Mouse (Mus musculus) small intestine, adult 2 months (tissue): Measurements from ENCODE around the gene Hba-a1.
"Not testable (repeated sequence)": the region's sequence is repeated elsewhere in the genome, so short reads cannot be mapped to it uniquely, and the experiment has no call there.

Experiments used
- CTCF ChIP-seq: fragments of 200-500 bp; IDR thresholded peaks from 2 replicates; pipeline ENCODE4 v1.5.1; 2012; ENCODE audit warnings: low read depth, mild to moderate bottlenecking, control low read depth, inconsistent platforms, low read length, moderate library complexity, mixed read lengths; ENCODE audit not compliant: insufficient replicate concordance, insufficient read length; ENCODE audit errors: extremely low read depth
- POLR2A ChIP-seq: fragments of 200-500 bp; IDR thresholded peaks from 2 replicates; pipeline ENCODE4 v1.6.1; 2012; ENCODE audit warnings: low read depth, mild to moderate bottlenecking, control low read depth, inconsistent platforms, low read length, moderate library complexity

- TF ChIP-seq POLR2A, result not testable (repeated sequence)
- TF ChIP-seq CTCF, result peak; percentile 77; the same call in 1 of the 2 replicates
Measured at GRCm38 (mm10) chr11:32286695-32287492, 3.6 kb downstream of the Hba-a1 start, which contains the start of gene Hbq1b.
